Mouse (Mus musculus) layer of hippocampus, postnatal 14 days (tissue): ENCODE measurements around the gene Gm12355. TPM values are rescaled to one million over a fixed set of nuclear protein-coding genes. Genes with fewer than 3 reads are reported as not detected.
A peak's percentile ranks its signal among the peaks of the same experiment; 100 is the strongest.

Source experiments
- DNase-seq, 2 experiments: peaks; one replicate each; pipeline ENCODE4 v3.0.0; 2021 to 2022; ENCODE audit warnings: low spot score in 2 of 2, mixed read lengths in 1 of 2
- total RNA-seq, 2 experiments: library from RNA; stranded (reverse); gene quantifications; 2 replicates each; pipeline ENCODE4 v1.2.3; 2021

Gene Gm12355
- total RNA-seq, 2 experiments from 2014 or later = 10.1 to 13.3 TPM

- DNase-seq = no peak
These were observed 42.8 kb downstream of the Gm12355 start for GRCm38 (mm10) chr11:98582551-98583264.

- DNase-seq = no peak
These were observed 43.5 kb downstream of the Gm12355 start for GRCm38 (mm10) chr11:98582030-98582388.

- no peak for DNase-seq
These were observed 44.0 kb downstream of the Gm12355 start for GRCm38 (mm10) chr11:98581286-98582029.

- DNase-seq = no peak
These were observed 45.0 kb downstream of the Gm12355 start for GRCm38 (mm10) chr11:98580301-98581121.

- DNase-seq = peak in 1 of 2 experiments; percentile 24
These were observed 47.7 kb downstream of the Gm12355 start for GRCm38 (mm10) chr11:98577776-98578175.

Other genes starting within 250 kb of the Gm12355 start
- 1 to 10 TPM in 1 of 2 experiments, under 1 TPM in 1; 0.94 to 1.3 TPM for gene Tcap, start 241.8 kb downstream of the Gm12355 start, total RNA-seq
- under 1 TPM; 0.28 to 0.38 TPM for gene Pnmt, start 239.2 kb downstream of the Gm12355 start, total RNA-seq
- 10 to 100 TPM; 10.0 to 10.1 TPM for gene Pgap3, start 225.2 kb downstream of the Gm12355 start, total RNA-seq
- gene Erbb2, start 213.2 kb downstream of the Gm12355 start, total RNA-seq = 1 to 10 TPM; 2.4 to 2.9 TPM
- 100 to 1,000 TPM in 1 of 2 experiments, 10 to 100 TPM in 1; 87.7 to 102 TPM for gene Mien1, start 186.7 kb downstream of the Gm12355 start, total RNA-seq
- 1 to 10 TPM; 1.1 to 1.6 TPM for gene Grb7, start 179.3 kb downstream of the Gm12355 start, total RNA-seq
- under 1 TPM in 1 of 2 experiments, not detected in 1; 0.21 TPM for gene Ikzf3, start 79.6 kb downstream of the Gm12355 start, total RNA-seq
- under 1 TPM in 1 of 2 experiments, not detected in 1; 0.31 TPM for gene Zpbp2, start 74.6 kb downstream of the Gm12355 start, total RNA-seq
- gene Ormdl3, start 38.3 kb downstream of the Gm12355 start, total RNA-seq = 10 to 100 TPM; 49.1 to 57.6 TPM
- gene Lrrc3c, start 27.4 kb downstream of the Gm12355 start, total RNA-seq = not detected
- not detected for gene Gsdma3, start 699 bp upstream of the Gm12355 start, total RNA-seq
- gene Gsdma2, start 21.1 kb upstream of the Gm12355 start, total RNA-seq = not detected
- not detected for gene Gsdma, start 38.7 kb upstream of the Gm12355 start, total RNA-seq
- gene Psmd3, start 56.9 kb upstream of the Gm12355 start, total RNA-seq = 100 to 1,000 TPM; 122 to 126 TPM
- gene Csf3, start 75.6 kb upstream of the Gm12355 start, total RNA-seq = not detected
- gene Med24, start 103.8 kb upstream of the Gm12355 start, total RNA-seq = 100 to 1,000 TPM; 109 to 110 TPM
- 1,000 to 10,000 TPM; 1,264 to 1,291 TPM for gene Thra, start 115.0 kb upstream of the Gm12355 start, total RNA-seq
- 10 to 100 TPM; 53.3 to 65.3 TPM for gene Nr1d1, start 149.7 kb upstream of the Gm12355 start, total RNA-seq
- gene Msl1, start 169.9 kb upstream of the Gm12355 start, total RNA-seq = 100 to 1,000 TPM; 149 to 161 TPM
- gene Casc3, start 179.2 kb upstream of the Gm12355 start, total RNA-seq = 10 to 100 TPM; 56.7 to 59.7 TPM
- gene Rapgefl1, start 211.1 kb upstream of the Gm12355 start, total RNA-seq = 100 to 1,000 TPM; 159 to 165 TPM
- 10 to 100 TPM; 35.8 to 43.8 TPM for gene Wipf2, start 238.0 kb upstream of the Gm12355 start, total RNA-seq